Mouse (Mus musculus) testis, postnatal 10 days (tissue): ENCODE results near the gene Magea10.

Experiments used
- DNase-seq: peaks from one replicate; pipeline ENCODE4 v3.0.0; 2021; ENCODE audit warnings: low spot score

Magea10 gene

DNA sequence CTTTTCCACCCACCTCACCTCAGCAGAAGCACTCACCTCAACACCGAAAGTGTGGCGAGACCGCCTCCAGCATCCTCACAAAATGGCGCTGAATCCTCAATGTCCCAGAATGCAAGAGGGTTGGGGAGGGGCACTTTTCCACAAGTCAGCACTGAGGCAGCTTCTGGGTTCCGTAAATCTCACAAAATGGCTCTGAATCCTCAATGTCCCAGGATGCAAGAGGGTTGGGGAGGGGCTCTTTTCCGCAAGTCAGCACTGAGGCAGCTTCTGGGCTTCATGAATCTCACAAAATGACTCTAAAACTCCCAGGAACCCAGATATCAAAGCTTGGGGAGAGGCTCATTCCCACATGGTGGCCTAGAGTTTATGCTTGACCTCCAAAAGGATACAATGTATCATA, at the start of gene Magea10:
TSS of gene Magea10 (minus strand) at position 101 of the 400 bp plus-strand sequence.
- no peak for DNase-seq

DNA sequence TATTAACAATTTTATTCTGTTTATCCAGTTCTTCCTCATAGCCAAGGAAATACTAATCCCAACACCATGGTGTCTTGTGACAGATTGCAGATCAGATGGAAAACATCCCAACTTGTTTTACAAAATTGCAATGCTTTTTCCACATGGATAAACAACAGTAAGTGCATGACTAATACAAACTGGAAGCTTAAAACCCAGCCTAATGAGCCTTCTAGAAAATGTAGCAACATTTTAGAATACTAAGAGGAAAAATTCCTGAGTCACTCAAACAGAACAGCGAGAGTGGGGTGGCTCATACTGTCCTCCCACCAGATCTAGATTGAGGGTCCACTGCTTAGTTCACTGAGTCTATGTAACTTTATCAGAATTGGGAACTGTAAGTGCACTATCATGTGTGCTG, 4.7 kb downstream of the Magea10 start:
- DNase-seq = no peak
